Mouse (Mus musculus): ENCODE measurements around the gene Negr1. TPM values are rescaled to one million over a fixed set of nuclear protein-coding genes. Genes with fewer than 3 reads are reported as not detected.

Gene Negr1
- total RNA-seq, 2 experiments from 2014 or later: 1.7 to 1.9 TPM

DNA sequence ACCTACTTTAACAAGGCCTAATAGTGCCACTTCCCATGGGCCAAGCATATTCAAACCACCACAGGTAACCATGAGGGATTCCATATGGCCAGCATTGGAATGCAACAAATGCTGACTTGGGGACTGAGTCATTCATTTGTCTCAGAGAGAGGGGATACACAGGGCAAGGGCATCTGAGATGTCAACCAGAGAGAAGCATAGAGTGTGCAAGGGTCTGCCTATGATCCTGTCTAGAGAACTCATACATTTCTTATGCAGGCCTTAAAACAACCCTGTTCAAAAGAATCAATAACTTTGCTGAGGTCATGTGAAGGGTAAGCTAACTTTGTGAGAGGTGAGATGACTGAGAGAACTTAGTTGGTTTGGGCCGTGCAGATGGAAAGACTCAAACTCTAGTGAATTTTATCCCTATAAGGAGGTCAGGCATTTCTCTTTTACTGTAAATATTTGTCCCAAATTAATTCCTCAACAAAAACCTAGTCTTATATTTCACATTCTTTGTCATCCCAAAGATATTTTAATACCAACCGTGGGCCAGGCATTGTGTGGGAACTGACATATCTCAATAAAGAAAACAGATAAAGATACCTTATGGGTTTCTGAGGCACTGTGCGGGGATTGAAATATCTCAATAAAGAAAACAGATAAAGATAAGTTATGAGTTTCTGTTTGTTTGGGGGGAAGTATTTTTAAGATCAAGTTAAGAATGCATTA lies 543.4 kb downstream of the Negr1 start:
- DNase-seq (ENCODE audit: low spot score in 2 of 2): no peak

DNA sequence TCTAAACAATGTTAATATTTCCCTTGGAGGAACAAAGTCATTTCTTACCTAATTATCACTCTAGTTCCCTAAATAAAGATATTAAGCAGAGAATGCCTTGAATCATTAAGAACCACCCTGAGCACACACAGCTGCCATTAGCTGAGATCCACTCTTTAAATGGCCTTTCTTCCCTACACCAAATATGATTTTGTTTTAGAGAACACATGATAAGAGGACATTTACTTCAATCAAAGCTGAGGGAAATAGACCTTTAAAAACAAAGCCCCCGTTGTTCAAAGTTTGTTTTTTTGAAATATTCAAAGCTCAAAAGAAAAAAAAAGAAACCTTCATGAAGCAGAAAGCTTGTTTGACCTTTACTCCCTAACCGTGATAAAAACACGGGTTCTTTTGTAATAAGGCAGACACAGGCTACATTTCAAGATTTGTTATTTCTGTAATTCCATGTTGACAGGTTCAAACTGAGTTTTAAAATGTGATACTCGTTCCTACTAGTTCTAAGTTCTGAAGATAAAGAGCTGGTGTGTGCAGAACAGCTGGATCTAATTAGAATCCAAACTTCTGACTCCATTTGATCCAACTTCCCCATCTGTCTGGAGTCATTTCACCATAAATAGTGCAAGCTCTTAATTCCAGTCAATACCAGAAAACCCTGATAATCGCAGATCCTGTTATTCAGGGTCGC lies 544.1 kb downstream of the Negr1 start:
- DNase-seq (ENCODE audit: low spot score in 2 of 2): no peak

DNA sequence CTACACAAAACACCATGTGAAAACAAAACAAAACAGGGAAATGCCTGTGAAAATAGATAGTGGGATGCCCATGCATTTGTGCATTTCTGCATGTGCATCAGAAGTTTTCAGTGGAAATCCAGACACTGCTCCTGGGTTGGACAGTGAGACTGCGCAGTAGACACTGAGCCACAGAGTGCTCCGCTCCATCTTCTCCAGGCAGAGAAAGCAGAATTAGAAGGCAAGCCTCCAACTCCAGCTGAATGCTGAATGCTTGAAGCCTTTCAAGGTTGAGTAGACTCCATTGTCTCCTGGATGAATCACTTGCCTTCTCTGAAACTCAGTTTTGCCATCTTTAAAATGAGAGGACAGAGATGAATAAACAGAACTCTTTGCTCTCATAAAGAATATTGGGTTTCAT lies 546.6 kb downstream of the Negr1 start:
- no peak for DNase-seq (ENCODE audit: low spot score in 2 of 2)

DNA sequence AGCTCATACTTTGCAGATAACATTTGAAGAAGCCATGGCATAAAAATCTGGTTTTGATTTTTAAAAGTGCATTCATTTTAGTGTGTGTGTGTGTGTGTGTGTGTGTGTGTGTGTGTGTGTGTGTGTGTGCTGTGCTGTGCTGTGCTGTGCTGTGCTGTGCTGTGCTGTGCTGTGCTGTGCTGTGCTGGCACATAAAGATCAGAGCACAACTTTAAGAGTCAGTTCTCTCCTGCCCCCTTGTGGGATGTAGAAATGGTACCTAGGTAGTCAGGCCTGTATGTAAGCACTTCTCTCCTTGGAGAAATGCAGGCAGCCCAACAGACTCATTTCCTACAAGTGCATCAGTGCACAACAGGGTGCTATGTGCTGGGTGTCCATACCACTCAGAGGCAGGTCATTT lies 547.7 kb downstream of the Negr1 start:
- peak; percentile 83 to 97 for DNase-seq (ENCODE audit: low spot score in 2 of 2)

DNA sequence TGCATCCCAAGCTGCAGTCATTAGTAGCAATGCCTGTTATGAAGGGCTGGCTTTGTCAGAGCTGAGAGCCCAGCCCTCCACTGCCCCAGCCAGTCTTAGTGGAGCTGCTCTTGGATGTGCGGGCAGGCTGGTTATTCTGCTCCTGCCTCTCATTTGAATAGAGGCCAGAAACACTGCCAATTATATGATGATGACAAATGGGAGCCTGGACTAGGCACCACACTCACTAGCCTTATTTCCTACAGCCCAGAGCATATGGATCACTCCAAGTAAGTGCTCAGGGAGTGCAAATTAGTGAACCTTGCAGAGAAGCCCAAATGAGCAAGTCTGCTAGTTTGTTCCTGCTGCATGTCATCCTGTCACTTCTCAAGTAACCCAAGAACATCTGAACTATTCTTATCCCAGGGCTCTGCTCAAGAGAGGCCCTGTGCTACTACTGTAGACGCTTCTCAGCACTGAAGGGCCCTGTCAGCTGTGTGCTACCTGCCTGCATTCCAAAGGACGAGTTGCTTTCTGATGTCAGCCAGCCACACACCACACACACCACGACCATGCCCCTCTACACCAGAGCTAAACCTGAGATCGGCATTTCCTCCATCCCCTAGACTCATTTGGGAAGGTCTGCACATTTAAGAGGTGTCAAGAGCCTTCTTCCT lies 553.6 kb downstream of the Negr1 start:
- DNase-seq (ENCODE audit: low spot score in 2 of 2): no peak

DNA sequence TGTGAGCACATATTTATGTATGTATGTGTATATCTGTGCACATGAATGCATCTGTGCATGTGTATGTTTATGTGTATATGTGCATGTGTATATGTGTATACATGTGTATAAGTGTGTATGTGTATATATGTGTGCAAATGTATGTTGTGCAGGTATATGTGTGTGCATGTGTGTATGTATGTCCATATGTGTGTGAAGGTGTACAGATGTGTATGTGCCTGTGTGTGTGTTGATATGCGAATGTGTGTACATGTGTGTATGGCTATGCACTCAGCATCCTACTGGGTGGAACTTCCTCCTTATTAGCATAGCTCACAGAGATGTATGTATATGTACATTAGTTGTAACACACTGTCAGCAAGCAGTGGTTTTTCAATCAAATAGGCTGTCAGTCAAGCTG lies 554.4 kb downstream of the Negr1 start:
- no peak for DNase-seq (ENCODE audit: low spot score in 2 of 2)

DNA sequence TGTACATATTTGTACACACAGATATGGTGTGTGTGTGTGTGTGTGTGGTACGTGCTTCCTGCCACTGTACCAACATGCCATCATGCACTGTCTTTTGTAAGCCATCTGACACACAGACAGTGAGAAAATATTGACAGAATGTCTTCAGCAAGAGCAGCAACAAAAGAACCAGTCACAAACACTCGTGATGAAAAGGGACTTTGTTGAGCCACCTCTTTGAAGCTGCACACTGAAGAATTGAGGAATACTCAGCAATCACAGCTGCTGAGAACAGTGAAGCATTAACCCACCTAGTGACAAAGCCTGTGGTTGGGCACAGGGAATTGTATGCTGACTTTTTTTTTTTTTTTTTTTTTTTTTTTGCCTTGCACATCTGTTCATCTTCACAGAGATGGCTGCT lies 558.3 kb downstream of the Negr1 start:
- DNase-seq (ENCODE audit: low spot score in 2 of 2): no peak

DNA sequence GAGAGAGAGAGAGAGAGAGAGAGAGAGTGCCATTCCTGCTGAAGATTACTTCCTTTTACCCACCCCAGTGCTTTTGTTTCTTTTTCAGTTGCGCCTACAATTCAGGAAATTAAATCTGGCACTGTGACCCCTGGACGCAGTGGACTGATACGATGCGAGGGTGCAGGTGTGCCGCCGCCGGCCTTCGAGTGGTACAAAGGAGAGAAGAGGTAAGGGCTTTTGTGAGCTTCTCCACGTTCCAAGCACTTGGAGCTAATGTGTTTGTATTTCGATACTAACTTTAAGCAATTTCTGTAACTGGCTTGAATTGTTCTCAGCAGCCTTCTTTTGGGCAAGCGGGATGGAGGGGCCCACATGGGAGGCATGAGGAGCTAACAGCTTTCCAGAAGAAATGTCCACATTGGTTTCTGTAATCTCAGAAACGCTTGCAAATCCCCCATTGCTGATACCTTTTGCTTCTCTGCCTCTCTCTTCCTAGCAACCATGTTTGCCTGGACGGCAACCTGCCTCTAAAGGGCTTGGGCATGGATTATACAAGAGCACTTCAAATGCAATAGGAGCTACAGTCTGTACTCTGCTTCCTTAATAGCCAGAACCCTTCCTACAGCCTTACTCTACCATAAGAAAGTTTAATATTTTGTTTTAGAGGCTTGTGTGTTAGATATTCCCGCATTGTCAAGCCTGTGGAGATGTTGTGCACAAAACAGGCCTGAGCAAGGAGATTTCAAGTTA lies 584.7 kb downstream of the Negr1 start:
- no peak for DNase-seq (ENCODE audit: low spot score in 2 of 2)

DNA sequence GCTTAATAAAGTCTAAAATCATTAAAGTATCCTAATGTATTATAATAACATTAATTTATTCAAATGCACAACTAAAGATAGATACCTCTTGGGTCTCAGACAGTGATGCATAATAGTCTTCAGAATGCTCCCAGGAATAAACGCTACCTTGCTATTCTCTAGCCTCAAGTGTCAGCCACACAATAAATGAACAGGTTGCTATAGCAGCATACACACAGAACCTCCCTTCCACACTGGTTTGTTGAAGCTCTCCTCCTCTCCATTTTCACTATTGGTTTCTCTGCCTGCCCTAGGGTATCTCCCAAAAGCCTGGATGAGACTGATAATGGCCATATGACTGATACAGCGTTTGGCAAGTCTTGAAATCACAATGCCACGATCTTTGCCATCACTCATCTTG lies 593.3 kb downstream of the Negr1 start:
- DNase-seq (ENCODE audit: low spot score in 2 of 2): no peak

DNA sequence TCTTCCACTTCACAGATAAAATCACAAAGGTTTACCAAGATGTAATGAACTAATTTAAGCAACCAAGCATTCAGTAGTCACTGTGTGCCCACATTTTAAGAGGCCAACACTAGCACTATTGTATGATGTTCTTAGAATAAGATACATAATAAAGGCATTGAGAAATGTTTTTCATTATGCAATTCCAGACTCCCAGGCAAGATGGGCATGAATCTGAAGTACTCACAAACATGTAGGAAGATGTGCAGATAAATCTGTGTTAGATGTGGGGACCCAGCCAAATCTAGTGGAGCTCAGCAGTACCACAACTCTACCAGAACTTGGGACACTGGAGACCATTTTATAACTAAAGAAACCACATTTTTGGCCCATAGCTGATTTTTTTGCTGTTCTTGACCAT lies 593.9 kb downstream of the Negr1 start:
- no peak for DNase-seq (ENCODE audit: low spot score in 2 of 2)

DNA sequence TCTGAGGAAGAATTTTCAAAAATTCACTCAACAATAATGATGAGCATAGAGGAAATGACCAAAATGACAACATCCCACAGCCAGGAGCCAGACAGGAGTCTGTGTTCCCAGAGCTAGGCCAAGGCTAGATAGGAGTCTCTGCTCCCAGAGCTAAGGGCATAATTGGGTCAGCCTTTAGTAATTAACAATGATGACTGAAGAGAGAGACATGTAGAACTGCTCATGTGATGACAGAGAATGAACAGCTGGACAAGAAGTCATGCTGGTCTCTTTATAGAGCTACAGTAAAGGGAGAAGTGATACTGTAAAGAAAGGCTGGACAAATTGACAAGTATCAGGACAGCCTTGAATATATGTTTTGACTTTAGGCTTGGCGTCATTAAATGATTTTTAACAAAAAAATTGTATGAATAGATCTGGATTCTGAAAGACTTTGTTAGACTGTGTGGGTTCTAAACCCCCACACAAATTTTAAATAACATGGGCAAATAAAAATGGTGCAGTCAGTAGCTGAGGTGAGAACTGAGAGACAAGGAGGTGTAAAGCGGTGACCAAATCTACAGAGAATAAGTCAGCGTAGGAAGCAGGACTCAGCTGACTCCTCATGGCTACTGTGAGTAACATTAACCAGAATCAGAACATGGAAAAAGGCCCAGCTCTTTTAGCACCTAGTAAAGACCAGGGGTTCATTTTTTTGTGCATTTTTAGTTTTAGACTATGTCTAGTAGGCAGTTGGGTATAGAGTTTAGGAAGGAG lies 603.4 kb downstream of the Negr1 start:
- no peak for DNase-seq (ENCODE audit: low spot score in 2 of 2)

DNA sequence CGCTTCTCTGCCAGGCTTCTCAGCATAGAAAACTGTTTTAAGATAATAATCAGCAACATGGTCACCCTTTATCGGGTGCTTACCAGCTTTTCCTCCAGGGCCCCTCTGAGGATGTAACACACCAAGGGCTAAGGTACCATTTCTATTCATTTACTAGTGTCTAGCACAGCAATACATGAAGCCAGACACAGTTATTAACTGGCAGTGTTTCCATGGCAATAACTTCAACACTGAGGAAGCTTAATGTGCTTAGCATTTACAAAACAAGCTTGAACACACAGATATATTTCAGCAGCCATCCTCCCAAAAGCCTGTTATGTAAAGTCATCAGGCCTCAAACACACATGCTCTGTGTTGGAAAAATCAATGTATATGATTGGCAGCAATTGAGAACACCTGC lies 620.4 kb downstream of the Negr1 start:
- no peak for DNase-seq (ENCODE audit: low spot score in 2 of 2)

DNA sequence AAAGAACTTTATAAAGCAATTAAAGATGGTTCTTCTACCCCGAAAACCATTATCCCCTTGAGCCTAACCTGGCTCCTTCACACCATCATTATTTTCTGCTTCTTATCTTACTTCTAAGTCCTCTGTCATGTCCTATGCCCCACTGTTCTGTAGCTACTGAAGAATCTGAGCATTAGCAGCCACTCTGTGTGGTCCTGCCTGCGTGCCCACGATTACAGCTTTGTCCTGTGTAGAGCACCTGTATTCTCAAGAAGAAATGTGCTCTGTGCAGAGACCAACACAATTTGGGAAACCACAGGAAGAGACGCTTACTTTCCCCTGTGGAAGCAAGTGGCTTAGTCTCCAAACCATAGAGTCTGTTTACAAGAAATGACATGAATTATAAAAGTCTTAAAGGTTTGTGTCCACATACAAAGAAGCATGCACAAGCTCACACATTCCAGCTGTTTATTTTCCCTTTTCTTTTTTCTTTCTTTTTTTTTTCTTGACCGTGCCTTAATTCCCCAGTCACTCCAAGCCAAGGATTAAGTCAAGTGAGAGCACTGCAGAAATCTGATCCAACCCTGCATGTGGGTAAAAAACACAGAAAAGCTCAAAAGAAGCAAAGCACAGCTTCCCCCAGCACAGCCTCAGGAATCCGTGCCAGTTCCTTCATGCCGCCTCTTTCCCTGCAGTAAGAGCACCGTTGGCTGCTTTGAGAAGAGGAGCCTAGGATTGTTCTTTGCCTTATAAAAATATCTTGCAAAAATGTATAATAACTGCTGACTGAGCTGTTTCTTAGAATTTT lies 627.5 kb downstream of the Negr1 start:
- no peak for DNase-seq (ENCODE audit: low spot score in 2 of 2)

DNA sequence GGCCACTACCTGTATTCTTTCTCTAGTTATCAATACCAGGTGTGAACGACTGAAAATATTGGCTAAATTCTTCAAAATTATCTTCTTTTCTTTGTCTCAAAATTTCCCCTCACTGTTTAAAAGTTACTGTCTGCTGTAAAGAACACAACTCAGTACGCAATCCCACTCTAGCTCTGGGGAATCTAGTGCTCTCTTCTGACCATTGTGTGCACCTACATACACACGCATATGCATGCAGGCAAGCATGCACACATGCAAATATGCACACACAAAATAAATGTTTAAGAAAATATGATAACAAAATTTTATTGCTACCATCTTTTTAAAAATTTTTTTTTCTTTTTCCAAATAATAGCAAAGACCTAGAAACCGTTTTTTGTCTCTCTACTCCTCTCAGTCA lies 628.2 kb downstream of the Negr1 start:
- DNase-seq (ENCODE audit: low spot score in 2 of 2): no peak

DNA sequence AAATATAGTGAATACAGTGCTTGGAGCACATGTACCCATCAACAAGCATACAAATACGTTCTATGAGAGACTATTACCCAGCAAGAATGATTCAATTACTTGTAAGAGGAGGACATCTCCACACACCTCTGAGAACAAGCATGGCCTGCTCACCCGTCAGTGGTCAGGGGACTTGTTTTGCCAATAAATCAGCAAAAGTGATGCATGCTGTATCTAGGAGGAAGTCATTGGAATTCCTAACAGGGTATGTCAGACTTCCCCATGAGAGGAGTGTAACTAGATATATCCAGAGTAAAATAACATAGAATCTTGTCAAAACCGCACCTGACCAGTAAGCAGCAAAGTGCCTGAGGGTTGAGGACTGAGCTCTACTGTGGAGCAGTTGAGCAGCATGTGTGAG lies 629.0 kb downstream of the Negr1 start:
- no peak for DNase-seq (ENCODE audit: low spot score in 2 of 2)

DNA sequence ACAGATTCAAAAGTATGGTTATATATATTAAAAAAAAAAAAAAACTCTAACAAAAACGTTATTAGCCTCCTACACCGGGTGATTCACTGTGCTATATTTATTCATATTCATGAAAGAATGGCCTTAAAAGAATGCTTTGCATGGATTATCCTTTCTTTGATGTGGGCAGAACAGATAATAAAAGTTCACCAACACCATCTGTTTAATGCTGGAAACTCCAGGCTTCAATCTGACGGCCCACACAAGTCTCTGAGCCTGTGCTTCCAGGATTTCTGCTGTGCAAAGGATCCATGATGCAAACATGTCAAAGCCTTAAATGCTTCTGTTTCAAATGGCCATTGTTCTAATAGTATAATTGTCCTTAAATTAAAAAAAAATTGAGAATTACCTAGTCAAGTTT lies 630.4 kb downstream of the Negr1 start:
- DNase-seq (ENCODE audit: low spot score in 2 of 2): no peak

DNA sequence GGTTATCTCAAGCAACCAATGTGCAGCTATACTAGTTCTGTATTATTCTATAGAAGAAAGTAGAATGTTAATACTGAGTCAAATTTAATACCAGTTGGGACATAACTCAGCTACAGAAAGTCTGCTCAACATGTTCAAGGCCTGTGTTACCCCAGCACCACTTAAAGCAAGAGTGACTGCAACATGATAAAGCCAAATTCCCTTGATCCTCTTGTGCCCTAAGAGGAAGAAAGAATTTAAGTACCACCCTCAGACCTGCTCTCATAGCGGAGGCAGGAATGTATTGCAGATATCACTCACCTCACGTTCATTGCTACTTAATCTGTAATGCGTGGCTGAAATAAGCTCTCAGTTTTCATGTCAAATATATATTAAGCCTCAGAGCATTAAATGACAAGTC lies 631.5 kb downstream of the Negr1 start:
- DNase-seq (ENCODE audit: low spot score in 2 of 2): no peak

DNA sequence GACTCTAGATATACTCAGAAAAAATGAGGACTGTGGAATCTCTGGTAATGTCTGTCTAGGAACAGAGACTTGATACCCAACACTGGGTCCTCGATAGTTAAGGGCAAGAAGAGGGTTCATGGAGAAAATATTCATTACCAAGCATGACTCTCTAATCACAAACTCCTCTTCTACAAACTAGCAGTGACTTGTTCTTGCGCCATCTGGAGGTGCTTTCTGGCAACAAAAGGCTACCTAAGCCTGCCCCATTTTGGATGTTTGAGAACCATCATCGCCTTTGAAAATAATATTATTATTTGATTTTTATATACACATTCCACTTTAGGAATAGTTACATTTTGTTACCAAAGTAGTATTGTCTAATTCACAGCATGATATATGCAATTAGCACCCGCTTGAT lies 637.1 kb downstream of the Negr1 start:
- no peak for DNase-seq (ENCODE audit: low spot score in 2 of 2)

DNA sequence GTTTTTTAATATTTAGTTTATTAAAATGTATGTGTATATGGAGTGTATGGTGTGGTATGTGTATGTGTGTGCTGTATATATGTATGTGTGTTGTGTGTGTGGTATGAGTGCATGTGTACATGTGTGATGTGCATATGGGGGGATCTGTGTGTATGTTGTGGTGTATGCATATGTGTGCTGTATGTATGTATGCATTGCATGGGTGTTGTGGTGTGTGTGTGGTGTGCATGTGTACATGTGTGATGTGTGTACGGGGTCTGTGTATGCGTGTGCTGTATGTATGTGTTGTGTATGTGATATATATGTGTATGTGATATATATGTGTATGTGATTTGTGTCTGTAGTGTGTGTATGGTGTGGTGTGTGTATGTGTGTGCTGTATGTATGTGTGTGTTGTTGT lies 640.1 kb downstream of the Negr1 start:
- DNase-seq (ENCODE audit: low spot score in 2 of 2): no peak

DNA sequence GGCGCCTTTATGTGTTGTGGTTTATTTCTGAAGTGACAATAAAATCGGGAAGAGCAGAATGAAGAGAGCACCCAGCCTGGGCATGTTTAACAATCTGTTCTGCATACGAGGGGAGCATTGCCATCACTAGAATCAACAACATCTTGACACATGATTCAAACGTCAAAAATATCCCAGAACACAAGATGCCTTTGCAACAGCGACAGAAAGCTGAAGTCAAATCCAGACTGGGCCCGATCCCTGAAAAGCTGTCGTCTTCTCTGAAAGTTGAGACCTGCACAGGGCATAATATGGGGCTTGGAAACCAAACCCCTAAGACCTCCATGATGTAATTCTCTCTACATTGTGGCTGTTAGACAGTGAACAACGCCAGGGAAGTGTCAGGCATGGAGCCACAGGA lies 642.0 kb downstream of the Negr1 start:
- no peak for DNase-seq (ENCODE audit: low spot score in 2 of 2)

Data from gastrocnemius, postnatal 4 days (tissue).